Mouse (Mus musculus): ENCODE results near the gene Pon1. TPM values are rescaled to one million over a fixed set of nuclear protein-coding genes. Genes with fewer than 3 reads are reported as not detected.

Pon1 gene
- polyA plus RNA-seq, 1 experiment from 2014 or later, result not detected

- H3K36me3 ChIP-seq (ENCODE audit: control insufficient read depth, insufficient read depth), result no peaks in the 10 kb centered on the region
Observed at GRCm38 (mm10) chr6:5199376-5199905, 5.7 kb upstream of the Pon1 start.

DNA sequence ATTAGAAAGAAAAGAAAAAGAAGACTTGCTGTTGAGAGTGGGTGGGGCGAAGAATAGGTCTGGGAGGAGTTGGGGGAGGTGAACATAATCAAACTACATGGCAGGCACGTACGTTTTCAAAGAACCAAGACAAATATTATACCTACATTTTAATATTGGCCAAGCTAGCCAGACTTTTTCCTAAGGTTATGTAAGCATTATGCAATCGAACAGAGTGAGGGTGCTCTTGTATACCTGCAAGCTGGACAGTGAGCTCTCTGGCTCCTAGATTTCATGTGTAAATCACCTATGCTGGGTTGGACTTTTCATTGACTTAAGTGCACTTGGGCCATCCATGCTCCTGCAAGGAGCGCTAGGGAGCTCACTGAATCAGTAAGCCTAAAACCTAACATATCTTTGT is 4.8 kb upstream of the Pon1 start:
- H3K36me3 ChIP-seq (ENCODE audit: control insufficient read depth, insufficient read depth), result no peaks in the 10 kb centered on the region
- WGBS, result 86% methylated on average over 5 of the region's 5 CpGs
- H3K27me3 ChIP-seq (replicated peaks; ENCODE audit: control insufficient read depth, insufficient read depth, low read length), result no peaks in the 10 kb centered on the region

More at GRCm38 (mm10) chr6:5199376-5199905, 5.7 kb upstream of the Pon1 start:
- WGBS, result 83% methylated on average over 8 of the region's 8 CpGs
- Histone ChIP-seq H3K4me1 (replicated peaks; ENCODE audit: control insufficient read depth, insufficient read depth, low read length) (no peaks in the 10 kb centered on the region), H3K9ac (ENCODE audit: low read depth, low read length) (no peak overlapping the region), H3K4me2 (replicated peaks; ENCODE audit: low read depth) (no peak overlapping the region), H3K27ac (ENCODE audit: low read depth, low read length) (no peak overlapping the region), H3K4me3 (ENCODE audit: low read depth, low read length) (no peak overlapping the region), H3K9me3 (ENCODE audit: control insufficient read depth) (no peaks in the 10 kb centered on the region), H3K27me3 (replicated peaks; ENCODE audit: control insufficient read depth, insufficient read depth, low read length) (no peaks in the 10 kb centered on the region)
- no peak for TF ChIP-seq CTCF (IDR thresholded peaks at IDR 0.05; ENCODE audit: low read depth)
- ATAC-seq, result no peak

GRCm38 (mm10) chr6:5190761-5191160 is 3.0 kb downstream of the Pon1 start:
- no peak for TF ChIP-seq CTCF (IDR thresholded peaks at IDR 0.05; ENCODE audit: low read depth)
- H3K36me3 ChIP-seq (ENCODE audit: control insufficient read depth, insufficient read depth), result no peaks in the 10 kb centered on the region
- no peaks in the 10 kb centered on the region for H3K27me3 ChIP-seq (replicated peaks; ENCODE audit: control insufficient read depth, insufficient read depth, low read length)
- H3K4me3 ChIP-seq (ENCODE audit: low read depth, low read length), result no peak overlapping the region
- H3K9ac ChIP-seq (ENCODE audit: low read depth, low read length), result no peak overlapping the region
- no peak overlapping the region for H3K4me2 ChIP-seq (replicated peaks; ENCODE audit: low read depth)
- no peaks in the 10 kb centered on the region for H3K4me1 ChIP-seq (replicated peaks; ENCODE audit: control insufficient read depth, insufficient read depth, low read length)
- ATAC-seq, result no peak
- H3K9me3 ChIP-seq (ENCODE audit: control insufficient read depth), result no peaks in the 10 kb centered on the region
- WGBS, result 72% methylated on average over 4 of the region's 4 CpGs
- H3K27ac ChIP-seq (ENCODE audit: low read depth, low read length), result no peak overlapping the region

More for the DNA sequence above, 4.8 kb upstream of the Pon1 start:
- no peak for TF ChIP-seq CTCF (IDR thresholded peaks at IDR 0.05; ENCODE audit: low read depth)
- H3K9ac ChIP-seq (ENCODE audit: low read depth, low read length), result no peak overlapping the region
- no peak overlapping the region for H3K4me3 ChIP-seq (ENCODE audit: low read depth, low read length)
- no peaks in the 10 kb centered on the region for H3K4me1 ChIP-seq (replicated peaks; ENCODE audit: control insufficient read depth, insufficient read depth, low read length)
- no peak for ATAC-seq
- H3K9me3 ChIP-seq (ENCODE audit: control insufficient read depth), result no peaks in the 10 kb centered on the region
- H3K4me2 ChIP-seq (replicated peaks; ENCODE audit: low read depth), result no peak overlapping the region
- H3K27ac ChIP-seq (ENCODE audit: low read depth, low read length), result no peak overlapping the region

DNA sequence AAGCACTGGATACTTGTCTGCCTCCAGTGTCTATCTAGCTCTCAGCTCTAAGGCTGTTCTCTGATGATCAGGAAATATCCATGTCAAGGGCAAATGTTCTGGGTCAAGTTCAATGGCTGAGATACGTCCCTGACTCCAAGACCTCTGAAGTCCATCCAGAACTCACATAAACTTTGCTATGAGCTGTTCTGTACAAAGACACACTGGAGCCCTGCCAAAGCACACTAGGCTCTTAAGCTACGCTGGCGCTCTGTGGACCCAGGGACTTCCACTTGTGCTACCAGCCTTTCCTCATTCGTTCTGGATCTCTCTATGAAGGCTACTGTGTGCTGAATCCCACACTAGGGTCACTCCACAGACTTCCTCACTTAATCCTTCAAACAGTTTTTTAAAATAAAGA is 4.2 kb downstream of the Pon1 start:
- Histone ChIP-seq H3K9me3 (ENCODE audit: control insufficient read depth) (no peaks in the 10 kb centered on the region), H3K4me1 (replicated peaks; ENCODE audit: control insufficient read depth, insufficient read depth, low read length) (no peaks in the 10 kb centered on the region), H3K27ac (ENCODE audit: low read depth, low read length) (no peak overlapping the region), H3K9ac (ENCODE audit: low read depth, low read length) (no peak overlapping the region), H3K4me3 (ENCODE audit: low read depth, low read length) (no peak overlapping the region), H3K36me3 (ENCODE audit: control insufficient read depth, insufficient read depth) (no peaks in the 10 kb centered on the region), H3K27me3 (replicated peaks; ENCODE audit: control insufficient read depth, insufficient read depth, low read length) (no peaks in the 10 kb centered on the region), H3K4me2 (replicated peaks; ENCODE audit: low read depth) (no peak overlapping the region)
- no peak for TF ChIP-seq CTCF (IDR thresholded peaks at IDR 0.05; ENCODE audit: low read depth)
- 58% methylated on average over 4 of the region's 4 CpGs for WGBS
- ATAC-seq, result no peak

DNA sequence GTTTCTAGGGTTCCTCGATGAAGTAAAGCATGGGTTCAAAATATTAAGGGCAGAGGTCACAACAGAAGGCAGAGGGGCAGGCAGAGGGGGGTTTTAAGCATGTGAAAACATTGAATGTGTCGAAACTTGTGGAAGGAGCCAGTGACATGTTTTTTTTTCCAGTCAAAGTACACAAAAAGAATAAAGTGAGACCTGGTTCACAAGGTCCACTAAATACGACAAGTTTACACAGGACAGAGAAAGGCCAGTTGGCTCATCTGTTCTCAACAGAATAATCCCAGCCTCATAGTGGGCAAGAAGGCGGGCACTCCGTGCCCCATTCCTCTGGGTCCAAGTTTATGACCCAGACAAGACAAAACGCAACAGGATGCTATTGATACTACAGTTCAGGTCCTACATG is 4.8 kb downstream of the Pon1 start:
- Histone ChIP-seq H3K27ac (ENCODE audit: low read depth, low read length) (no peak overlapping the region), H3K4me3 (ENCODE audit: low read depth, low read length) (no peak overlapping the region), H3K9me3 (ENCODE audit: control insufficient read depth) (no peaks in the 10 kb centered on the region), H3K4me1 (replicated peaks; ENCODE audit: control insufficient read depth, insufficient read depth, low read length) (no peaks in the 10 kb centered on the region), H3K4me2 (replicated peaks; ENCODE audit: low read depth) (no peak overlapping the region), H3K9ac (ENCODE audit: low read depth, low read length) (no peak overlapping the region), H3K36me3 (ENCODE audit: control insufficient read depth, insufficient read depth) (no peaks in the 10 kb centered on the region), H3K27me3 (replicated peaks; ENCODE audit: control insufficient read depth, insufficient read depth, low read length) (no peaks in the 10 kb centered on the region)
- no peak for TF ChIP-seq CTCF (IDR thresholded peaks at IDR 0.05; ENCODE audit: low read depth)
- 67% methylated on average over 6 of the region's 6 CpGs for WGBS
- ATAC-seq, result no peak

DNA sequence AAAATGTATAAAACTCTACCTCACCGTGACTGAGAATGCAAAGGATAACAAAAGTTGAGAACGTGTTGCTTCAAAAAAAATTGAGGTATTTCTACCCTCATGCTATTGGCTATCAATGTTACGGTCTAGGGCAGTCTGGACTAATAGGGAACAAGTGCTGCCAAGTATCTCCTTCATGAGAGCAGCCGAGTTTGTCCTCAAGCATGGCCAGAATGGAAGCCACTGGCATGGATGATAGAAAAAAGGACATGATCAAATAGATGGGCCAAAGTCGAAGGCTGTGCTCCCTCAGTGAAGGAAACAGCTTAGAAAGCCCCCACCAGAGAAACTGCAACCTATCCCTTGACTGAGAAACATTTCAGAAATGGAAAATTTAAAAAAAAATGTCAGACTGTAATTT is 5.7 kb downstream of the Pon1 start:
- no peak for TF ChIP-seq CTCF (IDR thresholded peaks at IDR 0.05; ENCODE audit: low read depth)
- no peak overlapping the region for H3K9ac ChIP-seq (ENCODE audit: low read depth, low read length)
- H3K27me3 ChIP-seq (replicated peaks; ENCODE audit: control insufficient read depth, insufficient read depth, low read length), result no peaks in the 10 kb centered on the region
- H3K4me2 ChIP-seq (replicated peaks; ENCODE audit: low read depth), result no peak overlapping the region
- H3K4me3 ChIP-seq (ENCODE audit: low read depth, low read length), result no peak overlapping the region
- no peak overlapping the region for H3K27ac ChIP-seq (ENCODE audit: low read depth, low read length)
- 83% methylated on average over 5 of the region's 5 CpGs for WGBS
- H3K9me3 ChIP-seq (ENCODE audit: control insufficient read depth), result no peaks in the 10 kb centered on the region
- no peaks in the 10 kb centered on the region for H3K36me3 ChIP-seq (ENCODE audit: control insufficient read depth, insufficient read depth)
- no peak for ATAC-seq
- no peaks in the 10 kb centered on the region for H3K4me1 ChIP-seq (replicated peaks; ENCODE audit: control insufficient read depth, insufficient read depth, low read length)

DNA sequence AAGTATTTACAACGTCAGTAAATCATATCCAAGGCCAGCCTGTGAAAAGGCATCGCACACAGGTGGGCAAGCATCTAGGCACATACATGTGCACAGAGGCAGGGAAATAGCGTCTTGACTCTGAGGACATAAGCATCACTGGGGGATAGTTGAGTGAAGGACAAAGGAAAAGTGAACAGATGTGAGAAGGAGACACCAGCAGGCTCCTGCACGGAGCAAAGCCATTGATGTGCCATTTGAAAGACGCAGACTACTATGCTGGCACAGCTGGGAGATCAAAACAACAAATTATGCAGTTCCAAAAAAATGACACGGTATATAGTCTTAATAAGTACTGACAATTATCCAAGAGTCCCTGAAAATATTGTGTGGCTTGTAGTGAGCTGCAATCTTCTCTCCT is 6.2 kb downstream of the Pon1 start:
- no peaks in the 10 kb centered on the region for H3K27me3 ChIP-seq (replicated peaks; ENCODE audit: control insufficient read depth, insufficient read depth, low read length)
- H3K9ac ChIP-seq (ENCODE audit: low read depth, low read length), result no peak overlapping the region
- no peaks in the 10 kb centered on the region for H3K36me3 ChIP-seq (ENCODE audit: control insufficient read depth, insufficient read depth)
- whole genome bisulfite sequencing, result 82% methylated on average over 6 of the region's 6 CpGs
- H3K9me3 ChIP-seq (ENCODE audit: control insufficient read depth), result no peaks in the 10 kb centered on the region
- H3K27ac ChIP-seq (ENCODE audit: low read depth, low read length), result no peak overlapping the region
- no peak overlapping the region for H3K4me2 ChIP-seq (replicated peaks; ENCODE audit: low read depth)
- ATAC-seq, result no peak
- no peak for TF ChIP-seq CTCF (IDR thresholded peaks at IDR 0.05; ENCODE audit: low read depth)
- H3K4me3 ChIP-seq (ENCODE audit: low read depth, low read length), result no peak overlapping the region
- no peaks in the 10 kb centered on the region for H3K4me1 ChIP-seq (replicated peaks; ENCODE audit: control insufficient read depth, insufficient read depth, low read length)
